Mouse (Mus musculus) granulocyte monocyte progenitor cell, adult 5-6 weeks (primary cell): ENCODE measurements around the gene Mlh3. TPM values are rescaled to one million over a fixed set of nuclear protein-coding genes. Genes with fewer than 3 reads are reported as not detected.
A peak's percentile ranks its signal among the peaks of the same experiment; 100 is the strongest.
"Not testable (repeated sequence)": the region's sequence is repeated elsewhere in the genome, so short reads cannot be mapped to it uniquely, and the experiment has no call there.

Source experiments
- ATAC-seq: replicated peaks from 2 replicates; pipeline ENCODE4 v1.8.0; 2016; ENCODE audit warnings: mild to moderate bottlenecking, moderate TSS enrichment, inconsistent platforms; ENCODE audit not compliant: poor library complexity, severe bottlenecking
- total RNA-seq, 2 experiments: library from RNA; stranded (forward) in 1 of 2; stranded (reverse) in 1 of 2; fragments of 200-712, 200-1000 nt in 1 of 2; fragments of >200 nt in 1 of 2; fragmentation: Nextera tagmentation in 1 of 2; gene quantifications; 2 replicates each; pipeline ENCODE4 v1.2.3; 2014 to 2017

Gene Mlh3
- total RNA-seq, 2 experiments from 2014 or later = 7.7 to 11.1 TPM

DNA sequence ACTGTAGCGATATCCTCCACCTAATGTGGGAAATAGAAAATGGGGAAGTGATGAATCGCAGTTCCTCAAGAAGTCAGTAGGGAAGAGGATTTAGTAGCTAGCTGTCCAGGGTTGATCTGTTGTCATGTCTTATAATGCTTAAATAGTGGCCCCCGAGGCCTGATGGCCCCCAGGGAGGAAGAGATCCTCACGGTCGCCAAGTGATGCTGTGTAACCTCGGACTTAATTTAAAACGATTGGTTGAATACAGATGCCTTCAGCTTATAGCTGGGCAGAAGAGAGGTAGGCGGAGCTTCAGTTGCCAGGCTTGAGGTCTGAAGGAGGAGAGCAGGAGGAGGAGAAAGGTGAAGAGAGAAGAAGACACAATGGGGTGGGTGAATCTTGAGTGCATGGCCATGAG lies 13.9 kb upstream of the Mlh3 start:
- ATAC-seq = peak; percentile 38

GRCm38 (mm10) chr12:85281756-85282155 lies 11.4 kb upstream of the Mlh3 start:
- not testable (repeated sequence) for ATAC-seq

GRCm38 (mm10) chr12:85280845-85281651 lies 10.6 kb upstream of the Mlh3 start:
- peak; percentile 31 for ATAC-seq

DNA sequence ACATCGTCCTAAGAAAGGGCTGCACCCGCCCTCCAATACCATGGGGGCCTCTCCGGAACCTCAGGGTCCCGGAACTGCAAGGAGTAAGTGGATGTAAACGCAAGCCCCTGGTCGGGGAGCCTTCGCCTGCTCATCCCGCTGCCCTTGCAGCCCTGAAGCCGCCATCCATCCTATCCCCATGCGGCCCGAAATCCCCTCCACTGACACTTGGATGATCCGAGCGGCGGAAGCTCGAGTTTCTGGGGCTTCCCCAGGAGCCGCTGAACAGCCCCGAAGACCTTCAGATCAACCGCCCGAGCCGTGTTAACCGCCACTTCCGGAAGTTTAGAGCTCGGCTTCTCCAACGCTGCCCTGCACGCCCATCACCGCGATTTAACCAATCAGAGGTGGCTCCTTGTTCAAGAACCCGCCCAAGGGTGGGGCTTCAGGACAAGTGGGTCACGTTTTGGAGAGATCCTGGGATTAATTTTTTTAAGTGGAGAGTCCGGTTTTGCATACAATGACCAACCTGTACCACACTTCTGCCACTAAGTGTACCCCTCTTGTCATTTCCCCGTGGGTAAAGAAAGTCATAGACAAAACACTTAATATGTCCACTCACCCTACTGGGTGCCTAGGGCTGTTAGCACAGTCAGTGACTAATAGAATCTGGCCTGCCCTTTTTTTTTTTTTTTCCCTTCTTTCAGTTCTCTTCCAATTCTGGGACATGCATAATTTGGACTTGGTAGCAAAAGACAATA lies 9.9 kb upstream of the Mlh3 start:
- peak; percentile 90 for ATAC-seq

DNA sequence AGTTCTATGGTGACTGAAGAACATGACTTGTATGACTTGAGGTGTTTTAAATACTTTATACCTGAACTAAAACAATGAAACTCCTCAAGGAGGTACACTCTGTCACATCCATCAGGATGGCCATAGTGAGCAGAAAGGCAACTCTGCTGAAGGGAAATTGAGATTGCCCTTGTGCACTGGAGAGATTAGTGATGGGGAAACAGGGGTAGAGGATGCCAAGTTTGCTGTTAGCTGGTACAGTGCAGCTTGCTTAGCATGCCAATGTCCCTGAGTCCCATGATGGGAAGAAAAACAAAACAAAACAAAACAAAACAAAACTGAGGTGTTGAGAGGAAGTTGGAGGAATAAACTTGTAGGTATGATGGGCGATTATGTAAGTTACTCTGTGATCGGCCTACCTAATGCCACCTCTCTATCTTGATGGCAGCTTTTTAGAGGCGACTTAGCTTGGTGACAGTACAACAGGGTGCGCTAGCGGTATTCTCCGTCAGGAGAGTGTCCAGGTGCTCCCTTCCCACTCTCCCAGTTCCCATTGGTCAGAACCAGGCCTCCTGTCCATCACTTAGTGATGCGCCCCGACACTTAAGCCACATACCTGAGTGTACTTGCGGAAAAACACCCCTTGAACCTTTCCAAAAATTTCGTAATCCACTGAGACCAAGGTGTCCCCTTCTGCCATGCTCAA lies 9.1 kb upstream of the Mlh3 start:
- ATAC-seq = no peak

GRCm38 (mm10) chr12:85278919-85279318 lies 8.5 kb upstream of the Mlh3 start:
- peak; percentile 29; the same call in 1 of the 2 replicates for ATAC-seq

- ATAC-seq = no peak
Measured at GRCm38 (mm10) chr12:85276273-85276672, 5.9 kb upstream of the Mlh3 start.

- peak; percentile 25; the same call in 1 of the 2 replicates for ATAC-seq
Measured at GRCm38 (mm10) chr12:85273508-85273907, 3.1 kb upstream of the Mlh3 start.

GRCm38 (mm10) chr12:85271843-85272206 lies 1.4 kb upstream of the Mlh3 start:
- no peak for ATAC-seq

DNA sequence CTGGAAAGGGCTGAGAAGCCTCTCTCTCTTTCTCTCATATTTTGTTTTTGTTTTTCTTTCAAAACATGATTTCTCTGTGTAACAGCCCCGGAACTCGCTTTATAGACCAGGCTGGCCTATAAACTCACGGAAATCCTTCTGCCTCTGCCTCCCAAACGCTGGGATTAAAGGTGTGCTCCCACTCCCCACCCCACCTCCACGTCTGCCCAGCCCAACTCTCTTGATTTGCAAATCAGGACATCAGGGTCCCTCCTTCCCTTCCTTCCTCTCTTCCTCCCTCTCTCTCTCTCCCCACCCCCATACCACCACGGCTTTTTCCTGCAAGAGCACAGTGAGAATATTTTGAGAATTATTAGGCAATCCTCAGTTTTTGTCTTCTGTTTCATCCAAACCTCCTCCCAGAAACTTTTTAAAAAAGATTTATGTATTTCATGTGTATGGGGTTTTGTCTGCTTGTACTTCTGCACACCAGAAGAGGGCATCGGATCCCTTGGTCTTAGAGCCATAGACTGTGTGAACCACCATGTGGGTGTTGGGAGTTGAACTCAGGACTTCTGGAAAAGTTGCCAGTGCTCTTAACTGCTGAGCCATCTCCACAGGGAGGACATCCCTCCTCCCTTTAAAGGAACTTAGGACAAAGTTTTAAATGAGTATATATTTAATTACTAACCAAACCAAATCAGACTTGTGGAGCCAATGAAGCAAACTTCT lies 888 bp upstream of the Mlh3 start:
- no peak for ATAC-seq

- ATAC-seq = no peak
Measured at GRCm38 (mm10) chr12:85269821-85270220, 578 bp downstream of the Mlh3 start.

GRCm38 (mm10) chr12:85266248-85266647 lies 4.2 kb downstream of the Mlh3 start:
- ATAC-seq = no peak

DNA sequence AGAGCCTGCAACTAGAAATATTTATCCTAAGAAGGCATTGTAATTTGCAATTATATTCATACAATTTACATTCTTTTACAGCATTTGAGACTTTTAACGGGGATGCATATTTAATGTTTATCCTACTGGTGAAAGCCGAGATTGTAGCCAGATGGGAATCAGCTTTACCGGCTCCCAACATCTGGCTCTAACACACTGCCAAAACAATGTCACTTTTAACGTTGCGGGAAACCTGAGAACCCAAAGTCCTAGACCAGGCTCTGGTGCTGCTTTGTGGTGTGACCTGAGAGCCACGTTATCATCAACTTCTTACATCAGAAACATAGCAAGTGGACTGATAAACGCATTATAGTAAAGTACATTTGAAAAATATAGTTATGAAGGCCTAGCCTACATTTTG lies 5.5 kb downstream of the Mlh3 start:
- ATAC-seq = no peak

GRCm38 (mm10) chr12:85264531-85264930 lies 5.9 kb downstream of the Mlh3 start:
- ATAC-seq = no peak

DNA sequence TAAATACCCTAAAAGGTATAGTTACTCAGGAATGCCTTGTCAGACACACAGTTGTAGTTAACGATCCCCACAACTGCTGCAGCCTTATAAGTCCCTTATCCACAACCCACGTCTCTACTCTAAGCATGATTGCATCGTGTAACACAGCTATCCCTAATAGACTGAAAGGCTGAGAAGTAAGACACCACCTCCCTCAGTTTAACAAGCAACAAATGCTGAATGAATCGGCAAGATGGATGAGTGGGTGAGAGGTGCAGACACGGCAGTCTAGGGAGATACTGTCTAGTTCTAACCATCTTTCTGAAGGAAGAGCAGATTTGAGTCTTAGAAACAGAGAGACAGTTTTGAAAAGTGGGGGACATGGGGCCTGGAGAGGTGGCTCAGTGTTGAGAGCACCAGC lies 7.2 kb downstream of the Mlh3 start:
- no peak for ATAC-seq

GRCm38 (mm10) chr12:85262489-85262888 lies 7.9 kb downstream of the Mlh3 start:
- no peak for ATAC-seq

DNA sequence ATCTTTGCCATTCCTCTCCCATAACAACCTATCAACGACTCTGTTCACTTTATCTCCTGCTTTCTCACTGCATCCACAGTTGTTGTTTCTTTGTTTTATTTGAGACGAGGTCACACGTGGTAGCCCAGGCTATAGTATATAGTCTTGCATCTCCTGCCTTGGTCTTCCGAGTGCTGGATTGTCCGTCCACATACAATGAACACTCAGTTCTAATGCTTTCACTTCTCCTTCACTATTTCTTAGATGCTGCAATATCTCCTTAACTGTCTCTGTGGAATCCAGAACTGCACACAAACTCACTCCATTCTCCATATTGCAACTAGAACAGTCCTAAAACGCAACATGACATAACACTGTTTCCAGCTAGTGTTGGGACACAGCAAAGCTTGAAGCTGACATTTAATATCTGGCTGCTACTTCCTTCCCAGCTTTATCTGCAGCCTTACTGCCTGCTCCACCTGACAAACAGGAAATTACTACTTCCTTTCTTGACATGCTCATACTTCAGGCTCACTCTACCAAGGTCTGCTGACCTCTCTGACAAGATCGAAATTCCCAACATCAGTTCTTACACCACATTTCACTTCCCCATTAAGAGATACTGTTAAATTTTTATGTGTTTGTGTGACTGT lies 13.3 kb downstream of the Mlh3 start:
- ATAC-seq = peak; percentile 89

DNA sequence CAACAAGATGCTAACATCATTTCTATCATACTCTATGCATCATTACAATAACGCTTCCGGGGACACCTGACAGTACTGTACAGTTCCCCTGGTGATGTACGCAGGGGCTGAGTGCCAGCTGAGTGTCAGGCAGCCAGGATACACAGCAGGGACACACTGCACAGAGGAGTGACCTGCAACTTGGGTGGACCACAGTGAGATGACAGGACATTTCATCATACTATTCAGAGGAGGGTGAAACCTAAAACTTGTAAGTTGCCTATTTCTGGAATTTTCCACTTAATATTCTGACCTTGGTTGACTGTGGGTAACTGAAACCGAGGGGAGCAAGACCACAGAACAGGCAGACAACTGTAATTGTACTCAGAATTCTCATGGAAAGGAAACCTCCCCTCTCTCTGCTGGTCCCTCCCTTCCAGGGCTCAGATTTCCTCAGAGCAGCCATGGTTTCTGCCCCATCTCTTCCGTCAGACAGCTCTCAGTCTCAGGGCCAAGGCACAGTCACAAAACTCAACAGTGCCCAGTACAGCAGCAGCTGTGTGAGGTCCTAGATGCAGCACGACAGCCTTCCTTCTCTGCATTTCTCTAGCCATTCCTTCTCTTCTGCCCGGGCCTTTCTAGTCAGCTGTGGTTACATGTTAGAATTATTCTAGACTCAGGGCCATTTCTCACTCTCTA lies 14.2 kb downstream of the Mlh3 start:
- peak; percentile 67 for ATAC-seq

DNA sequence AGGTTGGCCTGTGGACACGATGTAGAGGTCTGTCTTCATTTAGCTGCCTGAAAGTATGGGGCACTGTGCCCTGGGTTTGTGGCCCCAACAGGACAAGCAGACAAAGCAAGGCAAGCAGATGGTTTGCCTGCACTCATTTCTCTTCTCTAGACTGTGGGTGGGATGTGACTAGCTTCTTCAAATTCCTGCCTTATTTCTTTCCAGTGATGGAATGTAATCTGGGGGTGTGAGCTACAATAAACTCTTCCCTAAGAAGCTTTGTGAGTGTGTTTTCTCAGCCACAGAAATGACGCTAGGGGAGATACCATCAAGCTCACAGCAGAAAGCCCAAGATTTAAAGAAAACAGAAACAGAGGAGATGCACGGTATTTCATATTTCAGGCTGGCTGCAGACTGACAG lies 18.3 kb downstream of the Mlh3 start:
- ATAC-seq = no peak
